Mouse (Mus musculus): ENCODE data around the gene Gm20696.

Gene Gm20696

DNA sequence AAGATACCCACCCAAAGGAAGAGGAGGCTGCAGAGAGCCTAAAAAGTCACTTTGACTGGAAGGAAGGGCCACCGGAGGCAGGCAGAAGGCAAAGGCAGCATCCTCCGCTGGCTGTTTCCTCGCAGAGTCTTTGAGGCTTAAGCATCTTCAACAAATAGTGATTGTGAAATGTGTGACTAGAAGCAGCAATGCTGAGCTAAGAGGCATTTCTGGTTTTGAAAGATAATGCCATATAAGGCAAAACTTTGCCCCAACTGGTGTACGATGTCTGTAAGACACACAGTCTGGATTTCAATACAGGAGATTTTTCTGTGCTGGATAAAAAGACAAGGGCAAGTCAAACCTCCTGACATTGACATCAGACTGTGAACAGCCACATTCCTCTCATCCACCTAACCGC lies 195.7 kb downstream of the Gm20696 start:
- DNase-seq: no peak

DNA sequence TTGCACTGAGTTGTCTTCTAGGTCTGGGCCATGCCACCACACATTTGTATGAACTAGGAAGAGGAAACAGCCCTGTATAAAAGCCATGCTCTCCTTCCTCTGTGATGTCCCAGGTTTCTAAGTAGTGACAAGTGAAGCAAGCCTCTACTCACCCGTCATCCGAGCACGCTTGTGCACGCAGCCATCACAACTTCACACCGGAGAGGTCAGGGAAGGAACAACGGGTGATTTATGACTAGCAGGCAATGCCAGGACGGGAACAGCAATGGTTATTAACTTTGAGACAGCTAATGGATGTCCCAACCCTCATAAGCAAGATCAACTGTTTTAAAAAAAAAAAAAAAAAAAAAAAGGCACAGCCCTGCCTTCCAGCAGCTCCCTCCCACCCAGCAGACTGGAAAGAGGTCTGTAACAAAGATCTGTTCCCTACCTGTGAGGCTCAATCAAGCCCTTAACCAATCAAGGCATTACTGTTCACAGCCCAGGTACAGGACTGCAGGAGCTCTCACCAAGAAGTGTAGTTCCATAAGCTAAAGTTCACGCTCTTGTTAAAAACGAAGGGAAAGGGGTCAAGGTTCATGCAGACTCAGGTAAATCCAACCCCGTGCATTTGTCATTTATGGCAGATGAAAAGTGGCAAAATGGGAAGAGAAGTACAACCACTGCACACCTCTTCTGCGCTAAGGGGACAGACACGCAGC lies 197.3 kb downstream of the Gm20696 start:
- no peak for DNase-seq

DNA sequence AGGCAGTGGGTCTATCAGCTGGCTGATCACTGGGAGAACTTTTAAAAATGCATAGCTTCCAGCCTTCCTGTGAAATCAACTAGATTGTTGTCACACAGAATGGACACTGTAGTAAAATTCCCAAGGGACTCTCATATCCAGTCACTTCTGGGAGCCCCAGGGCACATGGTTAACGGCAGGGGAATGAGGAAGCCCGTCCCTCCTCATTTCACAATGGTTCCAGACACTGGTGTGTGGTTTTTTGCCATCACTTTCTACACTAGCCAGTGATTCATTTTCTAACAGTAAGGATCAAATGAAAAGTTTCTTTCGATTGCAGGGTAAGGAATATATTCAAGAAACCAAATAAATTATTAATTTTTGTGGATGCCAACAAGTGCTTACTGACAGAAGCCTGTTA lies 198.8 kb downstream of the Gm20696 start:
- no peak for DNase-seq

DNA sequence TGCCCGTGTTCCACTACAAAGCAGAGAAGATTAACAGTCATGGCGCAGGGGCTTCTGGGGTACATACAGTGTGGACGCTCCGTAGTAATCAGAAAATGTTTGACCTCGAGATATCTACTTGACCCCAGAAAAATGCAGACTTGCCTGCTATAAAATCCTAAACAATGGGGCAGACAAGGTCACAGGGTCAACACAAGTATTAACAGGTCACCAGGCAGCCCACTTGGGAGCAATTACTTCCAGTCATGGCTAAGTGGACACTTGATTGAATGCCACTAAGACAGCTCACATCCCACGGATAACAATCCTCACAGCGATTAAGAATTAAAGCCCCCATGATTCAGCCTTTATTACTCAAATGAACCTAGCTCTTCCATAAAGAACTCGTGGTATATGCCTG lies 199.5 kb downstream of the Gm20696 start:
- no peak for DNase-seq

DNA sequence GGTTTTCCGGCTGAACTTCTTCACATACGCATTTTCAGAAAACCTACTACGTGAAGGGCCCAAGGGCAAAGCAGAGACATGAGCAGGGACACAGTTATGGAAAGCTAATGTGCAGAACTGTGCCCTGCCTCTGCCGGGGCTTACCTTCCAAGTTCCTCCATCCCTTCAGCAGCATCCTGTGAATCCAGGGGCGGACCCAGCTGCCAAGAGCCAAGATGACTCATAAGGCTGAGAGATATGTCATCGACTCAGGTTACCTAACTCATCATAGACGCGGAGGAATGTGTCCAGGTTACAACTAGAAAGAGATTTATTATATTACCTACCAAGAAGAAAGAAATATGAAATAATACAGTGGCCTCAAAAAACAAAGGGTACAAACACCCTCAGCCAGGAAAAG lies 200.2 kb downstream of the Gm20696 start:
- DNase-seq: no peak

DNA sequence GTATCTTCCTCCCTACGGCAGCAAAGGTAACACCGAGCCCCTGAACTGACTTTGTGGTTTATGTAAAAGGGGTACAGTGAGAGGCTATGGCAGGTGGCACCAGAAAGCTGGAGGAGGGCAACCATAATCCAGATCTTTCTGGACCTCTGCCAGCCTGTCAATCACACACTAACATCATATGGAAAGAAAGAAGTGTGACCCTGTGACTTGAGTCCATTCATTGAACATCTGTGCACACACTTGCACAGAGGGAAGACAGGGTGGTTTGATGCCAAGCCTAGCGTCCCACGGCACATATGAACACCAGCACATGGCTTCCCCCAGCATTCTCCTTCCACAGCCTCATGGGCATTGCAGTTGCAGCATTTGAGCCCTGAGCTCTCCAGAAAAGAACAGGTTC lies 202.1 kb downstream of the Gm20696 start:
- DNase-seq: no peak

DNA sequence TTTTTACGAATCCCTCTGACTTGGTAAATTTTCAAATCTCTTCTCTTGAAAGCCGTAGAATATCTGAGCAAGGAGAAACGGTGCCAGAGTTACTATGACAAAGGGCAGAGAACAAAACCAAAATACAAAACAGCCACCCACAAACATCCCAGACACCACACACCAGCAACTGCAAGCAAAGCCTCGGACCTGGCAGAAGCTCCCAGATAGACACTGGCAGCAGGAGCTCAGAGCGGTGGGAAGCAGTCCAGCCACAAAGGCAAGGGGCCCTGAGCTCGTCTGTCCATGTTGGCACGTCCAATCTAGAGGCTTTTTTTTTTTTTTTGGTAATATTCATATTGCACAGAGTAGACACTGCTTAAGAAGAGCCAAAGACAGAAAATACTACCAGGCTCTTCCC lies 202.7 kb downstream of the Gm20696 start:
- peak; percentile 70 to 83 for DNase-seq

DNA sequence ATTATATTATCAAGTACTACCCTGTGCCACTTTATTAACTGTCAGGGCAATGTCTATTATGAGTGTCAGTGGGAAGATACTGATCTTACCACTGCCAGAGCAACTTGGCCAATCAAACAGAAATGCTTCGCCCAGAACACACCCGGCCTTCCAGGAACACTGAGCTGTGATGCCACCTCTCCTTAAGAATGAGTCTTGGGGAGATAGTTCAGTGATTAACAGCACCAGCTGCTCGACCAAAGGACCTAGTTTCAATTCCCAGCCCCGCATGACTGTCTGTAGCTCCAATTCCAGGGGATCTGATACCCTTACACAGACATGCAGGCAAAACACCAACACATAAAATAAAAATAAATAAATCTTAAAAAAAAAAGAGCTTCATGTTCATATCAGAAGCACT lies 207.8 kb downstream of the Gm20696 start:
- no peak for DNase-seq

DNA sequence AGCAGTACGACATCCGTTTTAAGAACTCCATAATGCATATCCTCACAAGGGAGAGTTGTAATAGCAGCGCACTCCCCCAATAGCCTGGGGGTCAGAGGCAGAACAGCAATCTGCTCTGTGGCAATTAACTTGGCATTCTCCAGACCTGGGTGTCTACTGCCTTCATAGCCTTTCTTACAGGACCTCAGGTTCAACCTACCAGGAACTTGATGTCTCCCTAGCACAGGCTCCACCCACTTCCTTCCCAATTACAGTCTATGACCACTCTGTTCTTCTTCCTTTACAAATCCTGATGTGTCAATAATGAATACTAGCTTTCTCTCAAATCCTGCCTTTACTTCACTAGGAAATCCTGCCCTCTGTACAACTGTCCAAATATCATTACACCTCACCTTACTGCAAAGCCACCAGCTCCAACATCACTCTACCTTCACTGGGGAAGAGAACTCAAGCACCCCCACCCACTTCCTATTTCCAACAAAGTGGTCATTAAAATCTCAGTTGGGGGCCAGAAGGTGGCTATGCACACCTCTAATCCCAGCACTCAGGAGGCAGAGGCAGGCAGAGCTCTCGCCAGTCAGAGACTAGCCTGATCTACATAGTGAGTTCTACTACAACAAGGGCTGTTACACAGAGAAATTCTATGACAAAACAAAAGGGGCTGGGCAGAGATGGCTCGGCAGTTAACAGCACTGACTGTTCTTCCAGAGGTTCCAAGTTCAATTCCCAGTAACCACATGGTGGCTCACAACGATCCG lies 212.7 kb downstream of the Gm20696 start:
- DNase-seq: no peak

DNA sequence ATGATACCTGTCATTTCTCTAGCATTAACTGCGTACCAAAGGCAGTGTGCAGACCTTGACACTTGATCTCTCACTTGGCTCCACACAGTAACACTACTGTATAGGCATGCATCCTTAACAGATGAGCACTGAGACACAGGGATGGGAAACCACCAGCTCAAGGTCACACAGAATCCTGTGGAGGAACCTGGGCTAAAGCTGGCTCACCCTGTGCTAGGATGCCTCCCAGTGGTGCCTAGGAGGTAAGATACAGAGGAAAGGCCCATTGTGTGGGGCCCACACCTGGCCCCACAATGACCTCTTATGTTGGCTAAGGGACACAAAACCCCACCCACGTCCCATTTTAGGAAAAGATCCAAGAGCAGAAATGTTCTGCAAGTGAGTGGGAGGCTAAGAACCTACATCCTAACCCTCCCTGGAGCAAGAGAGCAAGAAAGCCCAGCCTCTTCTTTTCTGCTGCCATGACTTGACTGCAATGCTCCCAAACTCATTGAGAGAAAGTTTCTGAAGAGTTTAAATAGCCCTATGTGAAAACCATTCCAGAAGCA lies 213.9 kb downstream of the Gm20696 start:
- DNase-seq: no peak

DNA sequence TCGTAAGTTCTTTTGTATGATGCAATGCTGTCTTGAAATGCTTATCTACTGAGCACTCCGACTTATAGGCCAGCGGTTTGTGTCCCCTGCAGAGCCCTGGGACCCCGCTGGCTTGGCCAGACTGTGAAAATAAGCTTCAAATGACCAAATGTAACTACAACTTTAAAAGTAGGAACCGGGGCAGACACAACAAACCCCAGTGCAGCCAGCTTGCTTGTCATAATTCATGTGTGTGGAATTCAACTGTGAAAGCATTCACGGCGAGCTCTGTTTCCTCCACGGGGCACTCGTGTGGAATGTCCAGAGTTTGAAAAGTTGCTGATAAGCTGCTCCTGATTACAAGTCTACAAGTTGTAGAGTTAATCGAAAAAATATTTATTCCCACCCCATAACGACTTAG lies 215.1 kb downstream of the Gm20696 start:
- DNase-seq: no peak

DNA sequence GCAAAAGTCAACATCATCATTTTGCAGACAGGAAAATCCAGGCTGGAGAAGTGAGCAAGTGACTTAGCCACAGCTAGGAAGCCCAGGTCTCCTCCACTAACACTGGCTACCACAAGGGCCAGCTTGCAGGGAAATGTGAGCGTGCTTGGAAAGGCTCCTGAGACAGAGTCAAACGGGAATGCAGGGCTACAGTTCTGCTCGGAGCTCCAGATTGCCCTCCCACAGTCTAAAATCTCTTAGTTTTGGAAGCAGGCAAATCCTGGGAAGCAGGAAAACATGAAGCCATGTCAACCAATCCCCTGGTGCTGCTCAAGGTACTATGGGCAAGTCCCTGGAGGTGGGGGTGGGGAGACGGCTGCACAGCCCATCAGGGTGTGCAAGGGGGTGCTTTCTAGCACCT lies 219.2 kb downstream of the Gm20696 start:
- no peak for DNase-seq

DNA sequence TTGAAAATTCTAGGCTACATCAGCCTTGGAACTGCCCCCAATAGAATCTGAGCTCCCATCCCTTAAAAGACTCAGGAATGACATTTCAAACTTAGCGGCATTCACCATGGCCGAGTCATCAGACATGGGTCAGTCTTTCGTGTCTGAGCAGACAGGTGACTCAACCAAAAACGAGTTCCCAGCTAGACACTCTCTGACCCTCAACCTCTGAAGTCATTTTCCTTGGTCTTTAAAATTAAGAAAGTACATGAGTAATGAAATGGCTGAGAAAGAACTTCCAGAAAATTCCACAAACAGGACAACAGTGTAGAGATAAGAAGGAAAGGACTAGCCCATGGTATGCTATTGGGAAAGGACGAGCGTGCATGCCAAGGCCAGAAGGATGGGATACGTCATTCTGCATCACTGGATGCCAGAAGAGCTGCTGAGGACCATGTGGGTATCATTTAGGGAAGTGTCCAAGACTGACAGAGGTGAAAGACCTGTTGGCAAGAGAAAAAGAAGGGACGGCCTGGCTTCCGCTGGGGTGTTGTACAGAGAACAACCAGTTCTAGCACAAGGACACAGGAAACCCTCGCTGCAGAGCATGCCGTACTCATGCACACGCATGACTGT lies 219.7 kb downstream of the Gm20696 start:
- DNase-seq: peak; percentile 44 to 61

DNA sequence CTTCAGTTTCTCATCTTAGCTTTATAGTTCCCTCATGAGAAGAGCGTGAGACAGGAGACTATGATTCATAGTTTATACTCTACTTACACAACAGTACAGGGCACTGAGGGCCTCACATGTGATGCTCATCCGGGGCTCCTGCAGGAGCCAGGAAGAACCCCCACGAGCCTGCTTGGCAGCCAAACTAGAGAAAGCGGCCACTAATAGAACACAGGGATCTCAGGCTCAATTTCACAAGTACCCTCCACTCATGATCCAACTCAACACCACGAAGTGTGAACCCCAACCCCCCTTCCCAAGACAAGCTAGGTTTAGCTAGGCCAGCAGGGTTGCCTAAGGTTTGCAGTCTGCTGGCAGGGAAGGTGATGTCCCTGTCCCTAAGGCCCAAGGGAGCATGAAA lies 223.1 kb downstream of the Gm20696 start:
- DNase-seq: peak; percentile 36 to 41

DNA sequence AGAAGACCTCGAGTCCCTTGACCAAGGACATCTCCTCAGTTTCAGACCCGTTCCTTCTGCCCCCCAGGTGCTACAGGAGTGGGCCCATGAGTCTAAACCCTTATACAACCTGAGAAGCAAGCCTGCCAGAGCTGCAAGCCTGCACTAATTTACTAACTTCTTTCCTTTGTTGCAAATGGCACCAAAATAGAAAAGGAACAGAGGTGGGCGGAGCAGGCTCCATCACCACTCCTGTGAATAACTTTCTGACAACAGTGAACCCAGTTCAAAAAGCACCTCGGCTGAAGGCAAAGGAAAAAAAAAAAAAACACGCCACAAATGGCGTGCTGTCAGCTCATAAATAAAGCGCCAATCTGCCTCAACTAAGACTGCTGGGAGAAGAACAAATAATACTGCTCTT lies 225.5 kb downstream of the Gm20696 start:
- no peak for DNase-seq

DNA sequence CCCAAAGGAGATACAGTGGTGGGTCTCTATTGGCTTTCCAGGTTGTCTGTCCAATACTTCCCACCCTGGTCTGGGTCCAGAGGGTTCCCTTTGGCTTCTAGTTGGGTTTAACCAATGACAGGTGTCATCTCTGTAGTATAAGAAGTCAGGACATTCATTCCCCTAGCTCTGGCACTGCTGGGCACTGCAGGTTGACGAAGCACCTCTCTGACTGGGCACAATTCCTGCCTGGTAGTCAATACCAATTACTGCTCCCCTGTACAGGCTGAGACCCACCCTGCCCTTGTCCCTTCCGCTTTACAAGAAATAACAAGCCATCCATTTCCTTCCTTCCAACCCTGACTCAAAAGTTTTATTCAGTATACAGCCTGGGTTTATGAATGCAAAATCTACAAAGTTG lies 226.0 kb downstream of the Gm20696 start:
- no peak for DNase-seq

DNA sequence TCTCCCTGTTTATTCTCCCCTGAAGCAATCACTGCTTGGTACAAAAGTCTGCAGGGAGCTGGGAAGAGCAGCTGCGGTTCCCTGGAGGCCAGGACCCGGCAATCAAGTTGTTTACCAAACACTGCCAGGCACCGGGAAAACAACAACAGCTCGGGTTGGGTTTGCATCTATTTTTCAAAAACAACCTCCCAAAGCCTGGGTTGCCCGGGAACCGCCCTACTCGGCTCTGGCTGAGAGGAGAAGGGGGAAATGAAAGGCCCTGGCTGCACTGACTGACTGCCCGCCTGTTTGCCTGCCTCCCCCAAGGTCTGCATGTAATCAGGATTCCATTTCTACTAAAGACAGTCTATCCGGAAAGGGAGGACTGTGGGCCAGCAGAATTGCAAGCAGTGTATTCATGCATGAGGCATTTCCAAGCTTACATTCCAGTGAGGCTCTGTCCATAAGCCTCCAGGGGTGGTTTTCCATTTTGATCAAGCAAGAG lies 226.7 kb downstream of the Gm20696 start:
- no peak for DNase-seq

DNA sequence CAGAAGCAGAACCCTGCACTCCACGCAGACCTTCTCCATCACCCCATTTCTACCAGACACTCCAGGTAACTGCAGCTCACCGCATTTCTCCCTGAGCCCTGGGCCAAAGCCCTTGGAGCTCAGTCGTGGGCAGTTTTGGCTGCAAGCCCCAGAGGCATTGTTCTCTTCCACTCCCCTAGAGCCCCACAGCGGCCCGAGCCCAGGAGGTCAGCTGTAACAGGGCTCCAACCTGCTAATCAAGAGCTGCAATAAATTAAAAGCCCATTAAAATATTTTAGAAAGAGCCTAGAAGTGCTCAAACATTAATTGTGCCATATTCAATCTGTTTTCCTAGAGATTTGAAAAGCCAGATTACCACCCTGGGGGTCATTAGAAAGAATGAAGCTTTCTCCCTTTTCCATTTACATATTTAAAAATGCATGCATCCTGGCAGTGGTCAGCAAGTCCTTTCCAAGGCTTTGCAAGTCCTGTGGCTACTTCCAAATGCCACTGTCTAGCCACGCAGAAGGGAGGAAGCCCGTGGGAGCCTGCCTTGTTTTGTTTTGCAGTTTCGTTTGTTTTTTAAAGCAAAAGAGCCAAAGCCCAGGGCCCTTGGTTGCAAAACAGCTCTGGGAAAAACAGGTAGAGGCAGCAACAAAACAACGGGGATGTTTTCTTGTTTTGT lies 227.3 kb downstream of the Gm20696 start:
- DNase-seq: peak; percentile 23 to 48

DNA sequence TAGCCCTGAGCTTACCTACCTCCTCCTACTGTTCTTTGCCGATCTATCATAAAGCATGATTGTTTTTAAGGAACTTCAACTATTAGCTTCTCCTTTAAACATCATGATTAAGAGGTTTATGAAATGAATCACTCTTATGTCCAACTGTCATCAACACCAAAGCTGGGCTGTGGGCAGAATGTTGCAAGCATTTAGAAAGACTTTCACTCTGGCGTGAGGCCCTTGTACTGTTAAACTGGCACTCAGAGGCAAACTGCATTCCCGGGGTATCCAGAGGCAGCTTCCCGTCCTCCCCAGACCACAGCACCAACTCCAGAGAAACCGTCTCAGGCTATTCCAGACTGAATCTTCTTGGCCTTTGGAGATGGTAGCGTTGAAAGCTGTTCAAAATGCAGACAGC lies 230.2 kb downstream of the Gm20696 start:
- no peak for DNase-seq

DNA sequence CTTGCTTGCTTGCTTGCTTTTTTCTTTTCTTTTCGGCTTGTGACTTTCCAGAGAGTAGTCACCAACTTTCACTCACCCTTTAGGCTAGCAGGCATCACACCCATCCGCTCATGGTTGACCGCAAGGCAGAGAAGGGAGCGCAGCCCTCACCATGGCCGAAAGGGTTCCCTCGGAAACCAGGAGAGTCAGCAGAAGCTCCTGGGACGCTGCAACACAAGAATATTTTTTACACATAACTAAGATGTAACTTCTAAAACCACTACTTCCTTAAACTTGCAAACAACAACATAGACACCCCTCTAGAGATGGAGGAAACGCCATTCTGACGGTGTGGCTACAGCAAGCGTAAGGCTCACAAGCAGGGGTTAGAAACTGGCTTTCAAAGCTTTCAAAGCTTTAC lies 231.5 kb downstream of the Gm20696 start:
- no peak for DNase-seq

DNA sequence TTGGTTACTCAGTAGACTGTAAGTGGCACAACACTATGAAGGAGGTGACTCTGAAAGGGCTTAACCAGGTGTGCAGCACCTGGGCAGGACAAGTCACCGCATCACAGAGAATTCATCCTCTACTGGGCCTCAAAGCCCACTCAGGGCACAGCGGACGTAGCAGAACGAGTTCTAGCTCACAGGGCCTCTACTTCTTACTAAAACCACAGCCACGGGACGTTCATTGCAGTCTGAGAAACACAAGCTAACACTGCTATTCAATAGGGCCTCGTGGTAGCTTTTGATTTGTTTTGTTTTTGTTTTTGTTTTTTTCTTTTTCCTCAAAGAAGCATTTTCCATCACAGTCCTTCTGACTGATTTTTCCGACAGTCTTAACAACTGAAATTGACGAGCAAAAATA lies 233.6 kb downstream of the Gm20696 start:
- no peak for DNase-seq

DNA sequence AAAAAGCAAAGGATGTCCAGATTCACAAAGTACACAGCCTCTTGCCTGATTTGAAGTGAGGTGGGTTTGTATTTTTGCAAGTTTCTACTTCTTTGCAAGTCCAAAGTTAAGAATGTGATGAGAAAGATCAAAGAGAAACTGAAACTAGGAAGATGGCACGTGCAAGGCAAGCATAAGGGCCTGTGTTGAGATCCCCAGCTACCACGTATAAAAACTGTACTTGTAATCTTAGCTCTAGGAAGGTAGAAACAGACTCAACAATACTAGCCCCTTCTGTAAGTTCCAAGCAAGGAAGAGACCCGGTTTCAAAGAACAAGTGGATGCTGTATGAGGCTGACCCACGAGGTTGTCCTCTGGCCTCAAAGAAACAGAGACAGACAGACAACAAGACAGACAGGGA lies 234.7 kb downstream of the Gm20696 start:
- DNase-seq: no peak

DNA sequence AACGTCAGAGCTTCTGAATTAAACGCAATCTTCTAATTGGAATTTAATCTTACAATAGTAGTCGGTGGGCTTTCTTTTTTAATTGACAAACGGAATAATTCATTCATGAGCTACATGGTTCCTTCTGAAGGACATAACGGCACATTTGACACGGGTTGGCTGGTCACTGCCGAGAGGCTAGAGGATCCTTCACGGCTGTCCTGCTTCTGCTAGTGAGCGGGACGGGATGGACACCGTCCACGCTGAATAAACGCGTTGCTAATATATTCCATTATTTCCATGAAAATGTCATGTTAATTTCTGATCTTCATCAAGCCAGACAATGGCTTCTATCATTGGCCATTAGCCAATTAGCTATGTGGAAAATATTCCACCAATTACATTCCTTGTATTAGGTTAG lies 236.0 kb downstream of the Gm20696 start:
- no peak for DNase-seq
